Mouse (Mus musculus) bone marrow macrophage, adult 2 months (primary cell): Measurements from ENCODE around the gene Hist1h4d. TPM values are rescaled to one million over a fixed set of nuclear protein-coding genes. Genes with fewer than 3 reads are reported as not detected.
"Not testable (repeated sequence)": the region's sequence is repeated elsewhere in the genome, so short reads cannot be mapped to it uniquely, and the experiment has no call there.

Experiments
- H3K27ac ChIP-seq: 2 replicates; pipeline ENCODE4 v1.5.1; 2012; ENCODE audit warnings: low read depth, low read length; ENCODE audit not compliant: insufficient read depth
- H3K4me1 ChIP-seq: 2 replicates; pipeline ENCODE4 v1.6.1; 2012; ENCODE audit warnings: low read length; ENCODE audit not compliant: control insufficient read depth, insufficient read depth
- H3K4me3 ChIP-seq: 2 replicates; pipeline ENCODE4 v1.5.1; 2012; ENCODE audit warnings: mild to moderate bottlenecking, low read length, moderate library complexity; ENCODE audit not compliant: insufficient read depth
- CTCF ChIP-seq: IDR thresholded peaks from 2 replicates; pipeline ENCODE4 v1.5.1; 2012; ENCODE audit warnings: low read depth, mild to moderate bottlenecking, low read length, moderate library complexity
- POLR2A ChIP-seq: IDR thresholded peaks from 2 replicates; pipeline ENCODE4 v1.6.1; 2012; ENCODE audit warnings: mild to moderate bottlenecking, low read depth, low read length, borderline replicate concordance
- polyA plus RNA-seq: library from polyadenylated mRNA; stranded (reverse); fragments of >200 nt; gene quantifications from 2 replicates; pipeline ENCODE4 v1.2.4, GENCODE M21; 2012; ENCODE audit not compliant: missing spikeins, insufficient read depth, insufficient read length

Hist1h4d gene
- polyA plus RNA-seq, 1 experiment = 1.6 TPM

DNA sequence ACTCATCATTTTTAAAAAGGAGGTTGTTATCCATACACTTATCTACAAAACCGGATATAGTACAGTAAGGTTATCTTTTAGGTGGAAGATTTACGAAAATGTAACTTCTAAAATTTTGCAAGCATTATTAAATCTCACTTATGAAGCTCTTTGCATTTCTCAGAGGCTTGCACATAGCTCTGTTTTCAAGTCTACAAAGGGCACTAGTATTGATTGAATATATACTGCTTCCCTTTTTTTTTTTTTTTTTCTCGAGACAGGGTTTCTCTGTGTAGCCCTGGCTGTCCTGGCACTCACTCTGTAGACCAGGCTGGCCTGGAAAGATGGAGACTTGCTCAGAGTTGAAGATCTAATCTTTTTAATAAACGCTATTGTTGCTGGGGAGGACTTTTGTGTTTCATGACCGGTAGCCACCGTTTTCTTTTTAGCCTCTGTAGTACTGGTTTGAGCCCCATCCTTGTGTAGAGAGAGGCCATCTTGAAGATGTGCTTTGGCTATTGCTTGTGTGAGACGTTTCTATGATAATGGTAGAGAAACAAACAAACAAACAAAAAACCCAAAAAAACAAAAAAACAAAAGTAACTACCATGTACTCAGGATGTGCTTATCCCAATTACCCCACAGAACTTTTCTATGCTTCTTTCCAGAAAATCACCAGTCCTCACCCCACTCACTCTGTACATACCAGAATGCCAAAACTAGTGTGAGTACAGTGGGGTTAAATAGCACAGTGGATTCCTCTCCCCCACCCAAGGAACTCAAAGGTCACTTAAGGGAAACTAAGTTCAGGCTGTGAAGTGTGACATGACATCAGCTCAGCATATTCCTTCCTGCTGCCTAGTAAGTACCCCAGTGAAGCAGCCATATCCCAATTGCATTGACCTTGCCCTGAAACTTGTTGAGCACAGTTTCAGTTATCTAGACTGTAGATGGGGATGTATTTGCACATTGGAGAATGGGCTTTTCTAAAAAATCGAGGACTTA is 29.2 kb upstream of the Hist1h4d start:
- peak overlapping the region; percentile 63 for H3K27ac ChIP-seq
- H3K4me1 ChIP-seq = peaks cover 14% of the 10 kb centered on the region
- TF ChIP-seq POLR2A (no peak), CTCF (no peak)
- H3K4me3 ChIP-seq = peak overlapping the region; percentile 58; the same call in 1 of the 2 replicates

DNA sequence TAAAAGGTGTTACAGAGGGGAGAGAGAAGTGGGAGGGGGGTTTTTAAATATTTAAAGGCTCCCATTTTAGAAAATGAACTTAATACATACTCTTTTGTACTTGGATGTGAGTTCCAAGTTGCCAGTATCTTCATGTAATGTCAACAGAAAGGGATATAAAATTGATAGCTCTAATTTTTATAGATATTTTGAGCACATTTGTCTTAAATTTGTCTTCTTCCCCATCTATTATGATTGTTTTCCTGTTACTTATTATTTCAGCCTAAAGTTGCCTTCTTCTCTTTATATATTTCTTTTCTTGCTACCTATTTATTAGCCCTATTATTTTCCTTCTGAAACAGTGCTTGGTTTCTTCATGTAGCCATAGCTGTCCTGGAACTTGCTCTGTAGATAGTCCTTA is 28.4 kb upstream of the Hist1h4d start, which contains the start of gene Hist1h1d:
Gene Hist1h1d (plus strand): TSS at position 301 of the 400 bp plus-strand sequence.
- peaks cover 14% of the 10 kb centered on the region for H3K4me1 ChIP-seq
- H3K27ac ChIP-seq = peak within 1 kb of the TSS; percentile 63
- TF ChIP-seq POLR2A = no peak
- no peak for TF ChIP-seq CTCF

DNA sequence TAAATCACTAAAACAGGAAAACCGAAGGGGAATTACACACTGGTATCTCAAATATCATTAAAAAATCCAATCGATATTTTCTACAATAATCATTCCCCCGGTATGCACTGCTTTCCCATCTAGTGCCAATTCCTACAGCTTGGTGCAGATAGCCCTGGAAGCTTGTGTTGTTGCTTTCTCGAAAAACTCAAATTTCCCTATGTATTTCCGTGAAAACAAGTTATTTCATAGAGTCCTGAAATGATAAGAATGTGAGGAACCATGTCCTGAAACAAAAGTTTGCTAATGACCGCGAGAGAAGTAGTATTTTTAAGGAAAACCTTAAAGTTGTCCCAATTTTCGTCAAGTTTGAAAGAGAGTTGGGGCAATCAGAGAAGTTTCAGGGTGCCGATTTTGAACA is 27.0 kb upstream of the Hist1h4d start:
- no peak for TF ChIP-seq CTCF
- TF ChIP-seq POLR2A = no peak
- Histone ChIP-seq H3K4me3 (peak overlapping the region; percentile 12; the same call in 1 of the 2 replicates), H3K27ac (peak overlapping the region; percentile 87), H3K4me1 (peaks cover 14% of the 10 kb centered on the region)

More for the DNA sequence above, 28.4 kb upstream of the Hist1h4d start, which contains the start of gene Hist1h1d:
- no peak within 1 kb of the TSS for H3K4me3 ChIP-seq

DNA sequence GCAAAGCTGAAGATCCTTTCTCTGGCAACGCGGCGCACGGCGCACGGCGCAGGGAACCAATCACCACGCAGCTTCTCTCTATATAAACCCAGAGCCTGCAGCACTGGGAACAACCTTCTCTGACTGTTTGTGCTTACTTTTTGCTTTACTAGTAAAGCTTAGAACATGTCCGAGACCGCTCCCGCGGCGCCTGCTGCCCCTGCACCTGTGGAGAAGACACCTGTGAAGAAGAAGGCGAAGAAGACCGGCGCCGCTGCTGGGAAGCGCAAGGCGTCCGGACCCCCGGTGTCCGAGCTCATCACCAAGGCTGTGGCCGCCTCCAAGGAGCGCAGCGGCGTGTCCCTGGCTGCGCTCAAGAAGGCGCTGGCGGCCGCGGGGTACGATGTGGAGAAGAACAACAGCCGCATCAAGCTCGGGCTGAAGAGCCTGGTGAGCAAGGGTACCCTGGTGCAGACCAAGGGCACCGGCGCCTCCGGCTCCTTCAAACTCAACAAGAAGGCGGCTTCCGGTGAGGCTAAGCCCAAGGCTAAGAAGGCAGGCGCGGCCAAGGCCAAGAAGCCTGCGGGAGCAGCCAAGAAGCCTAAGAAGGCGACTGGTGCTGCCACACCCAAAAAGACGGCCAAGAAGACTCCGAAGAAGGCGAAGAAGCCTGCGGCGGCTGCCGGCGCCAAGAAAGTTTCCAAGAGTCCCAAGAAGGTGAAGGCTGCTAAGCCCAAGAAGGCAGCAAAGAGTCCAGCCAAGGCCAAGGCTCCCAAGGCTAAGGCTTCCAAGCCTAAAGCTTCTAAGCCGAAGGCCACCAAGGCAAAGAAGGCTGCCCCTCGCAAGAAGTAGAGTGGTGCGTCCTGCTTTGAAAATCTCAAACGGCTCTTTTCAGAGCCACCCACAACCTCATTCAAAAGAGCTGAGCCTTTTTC is 26.2 kb upstream of the Hist1h4d start:
- H3K27ac ChIP-seq = peak overlapping the region; percentile 87
- peak overlapping the region; percentile 62 for H3K4me3 ChIP-seq
- TF ChIP-seq CTCF (no peak), POLR2A (peak; percentile 89)
- peaks cover 14% of the 10 kb centered on the region for H3K4me1 ChIP-seq

DNA sequence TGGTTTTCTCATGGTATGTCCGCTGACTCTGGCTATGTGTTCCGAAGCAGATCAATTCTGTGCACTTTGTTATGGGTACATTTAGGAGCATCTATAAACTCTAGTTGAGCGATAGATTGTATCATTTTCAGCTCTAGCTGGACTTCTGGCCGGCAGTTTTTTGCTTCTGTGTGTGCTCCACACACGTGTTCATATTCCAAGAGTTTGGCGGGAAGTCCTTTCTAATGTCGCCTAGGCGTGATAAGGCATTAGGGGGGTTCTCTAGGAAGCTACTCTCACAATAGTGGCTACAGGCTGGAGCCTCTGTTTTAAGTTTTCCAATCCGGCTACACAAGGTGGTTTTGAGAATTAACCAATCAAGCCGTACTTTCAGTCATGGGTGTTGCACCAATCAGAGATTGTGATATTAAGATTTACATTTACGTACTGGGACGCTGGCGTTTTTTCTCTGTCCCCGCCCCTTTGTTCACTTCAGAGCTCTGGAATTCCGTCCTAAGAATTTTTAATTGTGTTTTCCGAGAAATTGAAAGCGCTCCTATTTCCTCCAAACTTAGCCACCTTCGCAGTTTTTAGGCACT is 25.5 kb upstream of the Hist1h4d start:
- no peak for TF ChIP-seq CTCF
- TF ChIP-seq POLR2A = no peak
- peak overlapping the region; percentile 62 for H3K4me3 ChIP-seq
- H3K27ac ChIP-seq = peak overlapping the region; percentile 87
- H3K4me1 ChIP-seq = peaks cover 13% of the 10 kb centered on the region

DNA sequence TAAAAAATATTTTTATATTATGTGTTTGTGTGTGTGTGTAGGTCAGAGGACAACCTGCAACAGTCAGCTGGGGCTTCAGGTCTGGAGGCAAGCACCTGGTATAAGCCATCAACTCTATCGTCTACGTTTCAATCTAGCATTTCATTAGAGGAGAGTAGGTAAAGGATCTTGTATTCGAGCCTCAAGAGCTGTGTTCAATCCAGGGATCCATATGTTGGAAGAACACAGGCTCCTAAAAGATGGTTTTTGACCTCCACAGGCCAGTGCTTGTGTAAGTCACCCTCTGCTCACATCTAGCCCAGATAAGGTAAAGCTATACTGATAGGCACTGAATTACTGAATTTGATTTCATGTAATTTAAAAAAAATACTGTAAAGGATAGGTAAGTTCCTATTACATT is 24.5 kb upstream of the Hist1h4d start:
- Histone ChIP-seq H3K27ac (peak overlapping the region; percentile 50), H3K4me3 (peak overlapping the region; percentile 33; the same call in 1 of the 2 replicates), H3K4me1 (peaks cover 13% of the 10 kb centered on the region)
- TF ChIP-seq POLR2A (no peak), CTCF (no peak)

DNA sequence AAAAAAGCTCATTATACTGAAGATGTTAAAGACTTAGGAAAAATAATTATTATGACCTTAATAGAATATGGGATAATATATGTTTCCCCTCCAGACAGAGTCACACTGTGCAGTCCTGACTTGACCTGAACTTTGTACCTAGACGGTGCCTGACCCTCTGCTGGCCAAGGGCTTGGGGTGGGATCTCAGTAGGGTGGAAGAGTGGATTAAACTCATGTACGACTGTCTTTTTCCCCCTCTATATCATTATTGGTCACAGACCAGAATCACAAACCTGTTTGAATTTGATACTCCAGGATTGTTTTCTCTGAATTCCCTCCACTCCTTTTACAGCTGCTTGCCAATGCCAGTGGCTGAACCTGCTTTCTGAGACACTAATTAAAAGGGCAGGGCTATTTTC is 20.7 kb upstream of the Hist1h4d start:
- not testable (repeated sequence) for H3K27ac ChIP-seq, H3K4me3 ChIP-seq
- peaks cover 26% of the 10 kb centered on the region for H3K4me1 ChIP-seq

DNA sequence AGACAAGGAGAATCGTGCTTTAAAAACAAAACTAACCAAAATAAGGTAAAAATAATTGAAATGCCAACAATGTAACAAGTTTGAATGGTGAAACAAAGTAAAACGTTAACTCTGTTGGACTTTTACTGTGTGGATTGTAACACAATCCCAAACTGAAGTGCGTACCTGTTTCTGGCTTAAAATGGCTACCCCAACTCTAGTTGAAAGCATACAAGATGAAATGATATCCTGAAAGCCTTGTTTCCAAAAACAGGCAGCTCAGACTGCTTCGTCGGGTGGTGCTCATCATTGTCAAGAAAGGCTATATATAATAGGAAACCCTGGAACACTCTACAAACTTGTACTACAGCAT is 19.9 kb upstream of the Hist1h4d start:
- Histone ChIP-seq H3K27ac (peak overlapping the region; percentile 76), H3K4me1 (peaks cover 26% of the 10 kb centered on the region), H3K4me3 (peak overlapping the region; percentile 56)

DNA sequence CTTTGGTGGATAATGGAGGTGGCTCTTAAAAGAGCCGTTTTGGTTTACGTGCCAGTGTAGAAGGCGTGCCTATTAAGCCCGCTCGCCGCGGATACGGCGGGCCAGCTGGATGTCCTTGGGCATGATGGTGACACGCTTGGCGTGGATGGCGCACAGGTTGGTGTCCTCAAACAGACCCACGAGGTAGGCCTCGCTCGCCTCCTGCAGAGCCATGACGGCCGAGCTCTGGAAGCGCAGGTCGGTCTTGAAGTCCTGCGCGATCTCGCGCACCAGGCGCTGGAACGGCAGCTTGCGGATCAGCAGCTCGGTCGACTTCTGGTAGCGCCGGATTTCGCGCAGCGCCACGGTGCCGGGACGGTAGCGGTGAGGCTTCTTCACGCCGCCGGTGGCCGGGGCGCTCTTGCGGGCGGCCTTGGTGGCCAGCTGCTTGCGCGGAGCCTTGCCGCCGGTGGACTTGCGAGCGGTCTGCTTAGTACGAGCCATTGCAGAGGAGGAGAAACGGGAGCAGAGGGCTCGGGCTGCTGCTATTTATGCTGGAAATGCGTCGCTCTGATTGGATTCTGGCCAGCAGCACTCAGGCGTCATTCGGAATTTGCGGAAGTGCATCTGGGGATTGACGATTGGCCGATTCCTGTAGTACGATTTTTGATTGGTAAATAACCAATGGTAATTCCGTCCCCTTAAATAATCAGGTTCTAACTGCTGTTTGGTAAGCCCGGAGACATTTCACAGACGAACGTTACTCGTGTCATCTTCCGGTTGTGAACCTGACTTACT is 19.3 kb upstream of the Hist1h4d start, which contains the start of gene Hist1h3e:
Gene Hist1h3e (minus strand): TSS at position 487 of the 777 bp plus-strand sequence.
- peak within 1 kb of the TSS; percentile 56 for H3K4me3 ChIP-seq
- H3K4me1 ChIP-seq = peaks cover 23% of the 10 kb centered on the region
- peak within 1 kb of the TSS; percentile 99 for H3K27ac ChIP-seq
- peak; percentile 91 for TF ChIP-seq POLR2A
